Mouse (Mus musculus): Measurements from ENCODE around the gene Inpp5a.

Inpp5a gene

DNA sequence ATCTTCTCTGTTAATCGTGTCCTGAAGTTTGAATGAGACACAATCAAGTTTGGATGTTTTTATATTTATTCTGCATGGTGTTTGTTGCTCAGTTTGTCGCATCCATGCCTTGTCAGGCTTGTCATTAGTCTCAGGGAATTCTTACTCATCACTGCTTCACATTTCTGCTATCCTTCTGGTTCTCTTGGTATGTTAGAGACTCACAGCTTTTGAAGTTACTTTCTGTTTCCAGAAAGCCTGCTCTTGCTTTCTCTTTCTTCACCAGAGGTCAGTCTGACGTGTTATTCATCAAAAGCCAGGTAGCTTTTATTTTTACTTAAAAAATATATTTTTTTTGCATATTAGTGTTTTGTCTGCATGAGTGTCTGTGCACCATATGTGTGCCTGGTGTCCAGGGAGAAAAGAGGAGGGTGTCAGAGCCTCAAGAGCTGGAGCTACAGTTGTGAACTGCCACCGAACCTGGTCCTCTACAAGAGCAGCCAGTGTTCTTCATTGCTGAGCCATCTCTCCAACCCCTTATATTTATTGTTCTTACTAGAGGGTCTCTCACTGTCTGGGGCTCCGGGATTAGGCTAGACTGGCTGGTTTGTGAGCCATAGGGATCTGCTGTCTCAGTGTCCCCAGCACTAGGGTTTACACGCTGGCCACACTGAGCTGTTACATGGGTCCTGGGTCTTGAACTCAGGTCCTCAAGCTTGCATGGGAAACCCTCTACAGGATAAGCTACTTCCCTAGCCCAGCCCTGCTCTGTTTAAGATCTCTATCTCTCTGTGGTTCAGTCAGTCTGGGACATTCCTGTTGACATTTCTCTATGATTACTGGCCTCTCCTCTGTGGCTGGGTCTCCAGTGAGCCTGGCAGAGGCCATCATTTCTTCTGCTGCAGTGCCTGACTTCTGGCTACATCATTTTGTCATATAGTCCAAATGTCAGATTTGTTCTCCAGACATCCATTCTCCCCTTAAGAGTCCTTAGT is 51.3 kb downstream of the Inpp5a start:
- no peak for DNase-seq (ENCODE audit: extremely low spot score, low spot score)

DNA sequence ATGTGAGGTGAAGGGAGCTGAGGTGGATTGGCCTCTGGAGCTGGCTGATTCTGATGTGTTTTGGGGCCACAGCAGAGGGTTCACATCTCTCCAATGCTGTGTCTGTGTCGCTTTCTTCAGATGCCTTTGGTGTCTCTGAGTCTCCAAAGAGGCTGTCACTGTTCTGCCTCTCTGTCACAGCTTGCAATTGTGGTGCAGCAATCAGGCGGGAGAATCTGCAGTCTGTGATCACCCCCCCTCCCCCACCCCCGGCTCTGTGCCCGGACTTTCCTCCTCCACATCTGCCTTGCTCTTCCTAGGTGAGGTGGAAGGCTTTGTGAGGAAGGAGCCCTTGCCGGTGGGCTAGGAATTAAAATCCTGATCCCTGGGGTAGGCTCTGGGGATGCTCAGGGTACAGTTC is 52.1 kb downstream of the Inpp5a start:
- DNase-seq (ENCODE audit: extremely low spot score, low spot score) = no peak

DNA sequence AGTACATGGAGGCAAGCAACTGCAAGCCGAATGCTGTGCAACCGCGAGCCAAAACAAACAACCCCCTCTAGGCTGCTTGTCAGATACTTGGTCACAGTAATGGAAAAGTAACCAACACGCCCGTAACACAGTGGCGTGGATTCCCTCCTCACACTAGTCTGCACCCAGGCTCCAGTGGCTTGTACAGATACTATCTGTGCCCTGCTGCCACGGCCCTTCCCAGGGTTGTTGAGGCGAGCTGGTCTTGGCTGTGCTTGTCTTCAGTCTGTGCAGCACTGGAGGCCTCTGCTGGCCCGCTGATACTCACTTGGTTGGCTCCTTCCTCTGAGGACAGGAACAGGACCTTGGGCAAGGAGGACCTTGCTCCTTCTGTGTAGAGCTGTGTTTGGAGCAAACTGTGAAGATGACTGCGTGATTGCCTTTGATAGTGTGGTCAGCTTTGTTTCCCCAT is 52.9 kb downstream of the Inpp5a start:
- no peak for DNase-seq (ENCODE audit: extremely low spot score, low spot score)

DNA sequence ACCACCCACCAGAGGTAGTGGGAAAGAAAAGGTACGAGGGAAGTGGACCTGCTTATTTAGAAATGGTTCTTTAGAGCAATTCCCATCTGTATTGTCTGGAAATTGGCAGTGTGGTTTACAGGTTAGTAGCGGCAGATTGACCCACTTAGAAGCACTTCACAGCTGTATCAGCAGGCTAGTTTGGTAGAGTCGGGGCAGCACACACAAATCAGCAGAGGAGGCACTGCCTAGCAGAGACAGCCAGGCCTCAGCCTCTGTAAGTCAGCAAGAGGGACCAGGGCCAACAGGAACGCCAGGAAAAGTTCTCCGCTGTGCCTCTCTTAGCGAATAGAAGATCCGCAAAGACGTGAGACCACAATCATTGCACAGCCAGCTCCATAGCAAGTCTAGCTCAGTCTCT is 56.7 kb downstream of the Inpp5a start:
- no peak for DNase-seq (ENCODE audit: extremely low spot score, low spot score)

DNA sequence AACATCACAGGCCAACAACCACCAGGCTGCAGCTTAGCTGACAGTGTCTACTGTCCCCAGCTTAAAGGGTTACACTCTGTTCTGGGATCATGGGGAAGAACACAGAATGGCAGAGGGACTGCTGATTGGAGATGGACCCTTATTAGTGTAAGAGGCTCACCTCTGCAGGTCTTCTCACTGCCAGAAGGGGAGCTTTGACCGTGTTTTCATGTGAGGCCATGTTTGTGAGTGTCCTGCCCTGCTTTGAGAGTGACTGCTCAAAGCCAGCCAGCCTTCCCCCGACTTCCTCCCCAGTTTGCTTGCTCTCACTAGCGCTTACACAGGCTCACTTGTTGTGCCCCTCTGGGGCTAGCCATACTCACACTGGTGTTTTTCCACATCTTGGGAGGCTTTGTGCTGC is 58.5 kb downstream of the Inpp5a start:
- DNase-seq (ENCODE audit: extremely low spot score, low spot score) = no peak

DNA sequence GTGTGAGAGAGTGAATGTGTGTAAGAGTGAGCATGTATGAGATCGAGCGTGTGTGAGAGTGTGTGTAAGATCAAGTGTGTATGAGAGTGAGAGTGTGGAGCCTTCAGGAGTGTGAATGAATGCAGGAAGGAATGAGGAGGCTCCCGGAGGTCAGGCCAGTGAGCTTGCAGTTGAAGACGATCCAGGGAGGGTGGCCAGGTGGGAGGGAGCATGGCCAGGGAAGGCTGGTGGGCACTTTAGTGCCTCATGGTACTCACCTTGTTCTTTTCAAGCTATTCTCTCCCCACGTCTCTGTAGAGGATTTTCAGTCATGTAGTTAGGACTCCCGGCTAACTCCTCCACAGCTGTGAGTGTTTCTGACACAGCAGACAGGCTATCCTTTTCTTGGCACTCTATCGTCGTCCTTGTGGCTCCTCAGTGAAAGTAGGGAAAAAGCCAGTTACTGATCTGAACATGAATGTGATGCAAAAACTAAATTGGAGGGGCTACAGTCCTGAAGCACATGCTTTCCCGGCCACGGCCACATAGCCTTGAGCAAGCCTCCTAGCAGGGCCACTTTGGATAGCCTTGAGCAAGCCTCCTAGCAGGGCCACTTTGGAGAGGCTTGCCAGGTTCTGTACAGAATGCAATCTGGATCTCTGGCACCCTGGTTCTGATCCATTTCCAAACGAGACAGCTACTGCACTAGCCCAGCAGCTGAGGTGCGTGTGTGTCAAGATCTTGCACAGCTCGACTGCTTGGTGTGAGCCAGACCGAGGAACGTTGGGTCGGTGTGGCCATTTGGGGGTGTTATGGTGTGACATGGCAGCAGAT is 61.5 kb downstream of the Inpp5a start:
- DNase-seq (ENCODE audit: extremely low spot score, low spot score) = no peak

DNA sequence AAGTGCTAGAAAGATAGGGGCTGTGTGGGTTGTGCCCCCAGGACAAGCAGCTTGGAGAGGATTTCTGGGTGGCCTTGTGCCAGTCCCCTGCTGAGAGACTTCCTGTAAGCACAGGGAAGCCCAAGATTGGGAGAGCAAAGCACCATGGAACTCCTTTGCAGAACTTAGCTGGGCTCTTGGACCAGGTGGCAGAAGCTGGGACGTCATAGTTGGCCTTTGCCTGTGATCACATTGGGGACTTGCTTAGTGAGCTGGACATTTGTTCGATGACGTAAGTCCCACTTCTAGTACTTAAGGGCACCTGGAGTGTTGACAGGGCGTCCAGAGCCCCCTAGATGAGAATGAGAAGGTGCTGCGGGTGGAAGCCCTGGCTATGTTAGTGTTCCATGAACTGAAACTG is 62.8 kb downstream of the Inpp5a start:
- no peak for DNase-seq (ENCODE audit: extremely low spot score, low spot score)

DNA sequence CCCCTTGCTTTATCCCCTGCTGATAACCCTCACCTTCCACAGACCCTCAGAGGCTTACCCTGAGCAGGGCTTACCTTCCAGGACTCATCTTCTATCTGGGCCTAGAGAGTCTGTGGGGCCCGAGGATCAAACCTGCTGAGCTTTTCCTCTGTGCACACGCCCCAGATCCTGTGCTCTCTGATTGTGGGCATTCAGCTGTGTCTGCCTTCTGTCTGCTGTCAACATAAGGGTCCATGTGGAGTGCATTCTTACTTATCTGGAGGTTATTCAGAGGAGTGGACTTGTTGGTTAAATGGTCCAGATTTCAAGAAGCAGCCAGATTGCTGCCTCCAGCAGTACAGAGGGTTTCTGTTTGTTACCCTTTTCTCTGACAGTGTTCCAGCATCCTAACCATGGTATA is 63.3 kb downstream of the Inpp5a start:
- DNase-seq (ENCODE audit: extremely low spot score, low spot score) = no peak

DNA sequence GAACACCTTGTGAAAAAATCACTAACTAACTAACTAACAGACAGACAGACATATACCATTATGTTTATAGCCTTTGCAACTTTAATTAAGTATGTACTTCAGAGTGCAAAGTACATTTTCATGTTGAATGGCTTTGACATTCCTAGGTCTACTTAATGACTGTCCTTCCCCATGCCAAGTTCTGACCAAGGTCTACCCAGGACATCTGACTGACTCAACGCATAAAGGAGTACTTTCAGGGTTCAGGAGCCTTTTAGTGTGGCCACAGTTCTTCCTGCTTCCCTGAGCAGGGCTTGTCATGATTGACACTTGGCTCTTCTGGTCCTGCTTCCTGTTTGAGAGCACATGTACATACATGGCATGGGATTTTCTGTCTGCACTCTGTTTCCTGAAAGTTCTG is 64.3 kb downstream of the Inpp5a start:
- DNase-seq (ENCODE audit: extremely low spot score, low spot score) = no peak

DNA sequence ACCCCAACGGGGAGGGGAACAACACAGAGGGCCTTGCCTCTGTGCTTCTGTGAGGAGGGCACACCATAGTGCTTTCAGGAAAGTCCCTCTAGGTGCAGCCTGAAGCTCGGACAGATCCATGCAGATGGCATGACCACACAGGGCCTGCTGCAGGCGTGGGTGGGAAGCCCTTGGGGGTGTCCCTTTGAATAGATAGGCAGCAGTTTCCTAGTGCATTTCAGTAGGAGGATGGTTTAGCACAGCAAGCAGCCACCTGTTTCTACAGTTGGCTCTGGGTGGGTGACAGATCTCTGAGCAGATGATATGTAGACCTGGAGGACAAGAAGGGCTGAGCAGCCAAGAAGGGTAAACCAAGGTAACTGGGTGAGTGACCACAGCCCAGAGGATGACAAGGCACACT is 65.4 kb downstream of the Inpp5a start:
- no peak for DNase-seq (ENCODE audit: extremely low spot score, low spot score)

DNA sequence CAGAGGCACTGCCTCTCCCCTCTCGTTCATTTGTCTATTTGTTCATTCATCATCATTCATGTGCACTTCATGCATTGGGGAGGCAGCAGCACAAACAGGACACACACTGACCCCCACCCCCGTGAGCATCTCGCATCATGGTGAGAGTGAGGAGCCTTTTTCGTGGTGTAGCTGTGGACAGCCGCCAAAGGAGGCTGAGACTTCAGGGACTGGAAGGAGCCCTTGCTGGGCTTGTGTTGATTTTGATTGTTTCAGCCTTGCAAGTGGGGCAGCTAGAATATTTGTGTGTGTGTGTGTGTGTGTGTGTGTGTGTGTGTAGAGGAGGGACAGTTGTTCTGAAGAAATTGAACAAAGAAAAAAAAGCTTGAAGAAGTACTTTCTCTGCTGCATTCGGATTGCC is 67.8 kb downstream of the Inpp5a start:
- no peak for DNase-seq (ENCODE audit: extremely low spot score, low spot score)

DNA sequence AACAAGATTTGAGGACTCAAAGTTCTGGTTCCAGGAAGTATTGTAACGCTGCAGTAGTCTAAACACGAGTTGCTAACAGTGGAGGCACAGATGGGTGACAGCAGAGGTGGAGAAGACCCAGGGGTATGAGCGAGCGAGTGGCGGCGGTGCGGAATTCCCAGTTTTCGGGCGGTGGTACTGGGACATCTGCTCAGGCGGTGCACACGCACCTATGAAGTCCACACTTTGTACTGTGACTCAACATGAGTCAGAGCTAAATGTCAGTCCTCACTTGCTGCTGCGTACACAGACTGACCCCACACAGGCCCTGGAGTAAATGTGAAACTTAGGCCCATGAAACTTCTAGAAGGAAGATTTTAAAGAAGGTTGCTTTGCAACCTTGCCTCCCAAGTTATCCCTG is 72.4 kb downstream of the Inpp5a start:
- no peak for DNase-seq (ENCODE audit: extremely low spot score, low spot score)

DNA sequence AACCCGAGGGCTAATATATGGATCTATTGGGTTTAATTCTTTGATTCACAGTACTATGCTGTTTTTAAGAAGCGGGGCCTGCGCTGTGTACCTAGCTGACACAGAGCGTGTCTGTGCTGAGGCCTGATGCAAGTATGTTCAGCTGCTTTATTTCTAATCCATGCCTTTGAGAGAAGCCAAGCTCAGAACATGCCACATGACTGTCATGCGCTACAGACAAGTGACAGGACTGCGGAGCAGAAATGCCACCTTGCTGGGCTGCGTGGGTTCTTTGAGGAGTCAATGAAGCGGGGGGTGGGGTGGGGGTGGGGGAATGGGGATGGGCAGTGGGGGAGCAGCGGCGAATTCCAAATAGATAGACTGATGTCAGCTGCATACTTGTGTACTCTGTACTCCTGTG is 73.2 kb downstream of the Inpp5a start:
- no peak for DNase-seq (ENCODE audit: extremely low spot score, low spot score)

DNA sequence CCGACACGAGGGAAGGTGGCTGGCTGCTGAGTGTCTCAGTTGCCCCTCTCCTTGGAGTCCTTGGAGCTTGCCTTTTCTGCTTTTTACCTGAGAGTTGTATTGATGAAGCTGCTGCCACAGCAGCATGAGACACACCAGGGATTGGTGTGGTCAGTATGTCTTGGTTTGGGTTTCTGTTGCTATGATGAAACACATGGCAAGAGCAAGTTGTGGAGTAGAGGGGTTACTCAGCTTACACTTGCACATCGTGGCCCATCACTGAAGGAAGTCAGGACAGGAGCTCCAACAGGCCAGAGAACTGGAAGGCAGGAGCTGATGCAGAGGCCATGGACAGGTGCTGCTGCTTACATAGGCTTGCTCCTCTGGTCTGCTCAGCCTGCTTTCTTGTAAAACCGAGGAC is 76.6 kb downstream of the Inpp5a start:
- no peak for DNase-seq (ENCODE audit: extremely low spot score, low spot score)

DNA sequence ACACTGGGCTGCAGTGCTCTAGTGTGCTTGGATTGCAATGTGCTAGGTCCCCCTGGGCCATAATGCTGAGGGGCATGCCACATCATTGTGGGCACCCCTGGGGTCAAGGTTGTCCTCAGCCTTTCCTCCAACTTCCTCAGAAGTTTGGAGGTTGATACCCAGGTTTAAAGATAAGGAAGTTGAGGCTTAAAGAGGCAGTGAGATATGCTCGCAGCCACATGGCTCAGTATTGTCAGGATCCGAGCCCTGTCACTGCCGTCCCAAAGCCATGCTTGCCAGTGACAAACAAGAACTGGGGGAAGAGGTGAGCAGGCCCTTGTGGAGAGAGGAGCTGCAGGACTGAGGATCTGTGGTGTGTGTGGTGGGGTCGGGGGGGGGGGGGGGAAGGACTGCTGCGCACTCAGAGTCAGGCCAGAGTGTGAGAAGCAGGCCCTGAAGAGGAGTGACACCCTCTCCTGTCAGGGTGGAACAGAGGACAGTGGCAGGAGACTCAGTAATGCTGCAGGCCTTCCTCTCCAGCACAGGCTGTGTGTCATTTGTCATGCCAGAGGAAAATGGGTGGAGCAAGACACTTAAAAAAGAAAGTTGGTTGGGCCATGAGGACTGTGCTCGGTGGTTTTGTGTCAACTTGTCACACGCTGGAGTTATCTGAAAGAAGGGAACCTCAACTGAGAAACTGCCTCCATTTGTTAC is 77.7 kb downstream of the Inpp5a start:
- DNase-seq (ENCODE audit: extremely low spot score, low spot score) = no peak

DNA sequence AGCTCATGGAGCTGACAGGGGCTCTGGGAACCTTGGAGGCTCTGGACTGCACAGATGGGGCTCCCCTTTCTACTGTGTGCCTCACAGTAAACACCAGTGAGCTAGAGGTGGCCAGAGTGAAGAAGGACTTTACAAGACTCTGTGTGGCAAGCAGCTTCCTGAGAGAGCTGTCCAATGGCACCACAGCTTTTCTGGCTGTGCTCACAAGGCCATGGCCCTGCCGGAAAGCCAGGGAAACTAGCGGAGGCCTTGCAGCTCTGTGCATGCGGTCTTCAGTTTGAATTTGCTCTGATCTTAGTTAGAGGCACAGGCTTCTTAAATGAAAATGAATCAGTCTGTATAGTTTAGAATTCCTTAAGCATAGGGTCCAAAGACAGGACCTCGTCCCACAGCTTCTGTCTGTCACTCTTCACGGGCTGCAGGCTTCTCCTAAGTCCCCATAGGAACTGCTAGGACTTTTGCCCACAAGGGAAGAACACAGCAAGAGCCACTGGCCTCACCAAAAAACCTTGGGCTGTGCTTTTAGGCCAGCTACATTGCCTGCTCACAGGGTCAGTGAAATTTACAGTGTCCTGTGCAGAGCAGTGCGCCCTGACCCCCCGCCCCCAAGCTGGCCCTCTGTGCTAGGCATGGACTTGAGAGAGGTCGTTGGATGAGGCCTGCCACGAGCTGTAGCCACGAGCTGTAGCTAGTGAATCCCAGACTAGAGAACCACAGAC is 78.4 kb downstream of the Inpp5a start:
- DNase-seq (ENCODE audit: extremely low spot score, low spot score) = no peak

DNA sequence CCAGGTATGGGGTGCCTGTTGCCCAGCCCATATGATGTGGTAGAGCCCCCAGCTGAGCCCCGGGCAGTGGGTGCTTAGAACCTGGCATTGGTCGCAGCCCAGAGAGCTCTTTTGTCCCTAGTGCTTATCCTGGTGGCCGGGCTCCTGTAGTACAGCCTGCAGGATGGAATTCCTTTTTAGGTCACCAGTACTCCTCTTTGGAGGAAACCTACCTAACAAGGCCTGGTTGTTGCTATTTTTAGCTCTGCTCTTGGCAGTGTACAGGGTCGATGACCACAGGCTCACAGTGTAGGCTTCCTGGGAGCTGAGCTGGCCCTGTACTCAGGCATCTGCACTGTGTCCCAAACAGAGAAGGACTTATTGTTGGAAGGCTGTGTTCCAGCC is 79.0 kb downstream of the Inpp5a start:
- DNase-seq (ENCODE audit: extremely low spot score, low spot score) = no peak

DNA sequence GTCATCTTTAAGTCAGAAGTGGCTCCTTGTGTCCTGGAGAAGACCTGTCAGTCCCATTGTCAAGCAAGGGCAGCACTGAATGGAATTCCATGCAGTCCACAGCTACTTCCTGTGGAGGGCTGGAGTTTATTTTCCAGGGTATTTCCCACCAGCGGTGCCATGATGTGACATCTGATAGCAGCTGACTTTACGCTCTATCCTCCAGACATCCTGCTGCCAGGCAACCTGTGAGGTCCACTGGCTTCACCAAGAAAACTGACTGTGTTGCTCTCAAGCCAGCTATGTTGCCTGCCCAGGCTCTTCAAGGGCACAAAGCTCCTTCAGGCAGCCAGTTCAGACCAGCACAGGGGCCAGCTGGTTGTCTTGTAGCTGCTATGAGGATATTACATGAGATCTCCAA is 79.5 kb downstream of the Inpp5a start:
- DNase-seq (ENCODE audit: extremely low spot score, low spot score) = no peak

DNA sequence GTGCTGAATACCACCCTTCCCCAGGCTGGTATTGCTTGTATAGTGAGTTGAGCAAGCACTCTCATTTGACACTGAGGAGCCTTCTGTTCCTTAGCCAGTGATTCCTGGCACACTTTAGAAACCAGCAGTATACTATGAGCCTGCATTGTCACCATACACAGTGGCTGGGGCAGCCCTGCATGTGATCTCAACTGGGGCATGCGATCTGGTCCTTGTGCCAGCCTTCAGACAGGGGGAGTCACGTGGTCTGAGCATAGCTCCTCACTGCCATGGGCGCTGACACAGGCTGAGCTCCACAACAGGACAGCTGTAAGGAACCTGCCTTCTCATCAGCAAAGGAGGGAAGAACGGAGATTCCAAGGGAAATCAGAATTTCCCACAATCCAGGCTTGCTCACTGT is 80.5 kb downstream of the Inpp5a start:
- no peak for DNase-seq (ENCODE audit: extremely low spot score, low spot score)

DNA sequence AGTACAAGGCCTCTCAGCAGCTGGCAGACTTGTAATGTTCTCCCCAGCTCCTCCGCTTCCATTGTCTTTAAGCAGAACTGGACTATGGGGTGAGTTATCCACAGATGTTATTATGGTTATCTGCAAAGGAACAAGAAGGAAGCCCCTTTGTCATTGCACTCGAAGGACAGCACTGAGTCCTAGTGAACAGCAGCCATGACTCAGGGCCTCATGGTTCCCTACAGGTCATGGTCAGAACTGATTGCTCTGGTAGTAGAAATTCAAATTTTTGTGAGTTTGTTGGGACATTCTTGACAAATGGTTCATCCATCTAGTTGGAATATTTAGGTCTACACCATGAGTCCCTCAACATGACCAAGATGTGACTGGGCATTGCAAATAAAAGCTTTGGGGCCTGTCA is 81.6 kb downstream of the Inpp5a start:
- no peak for DNase-seq (ENCODE audit: extremely low spot score, low spot score)

DNA sequence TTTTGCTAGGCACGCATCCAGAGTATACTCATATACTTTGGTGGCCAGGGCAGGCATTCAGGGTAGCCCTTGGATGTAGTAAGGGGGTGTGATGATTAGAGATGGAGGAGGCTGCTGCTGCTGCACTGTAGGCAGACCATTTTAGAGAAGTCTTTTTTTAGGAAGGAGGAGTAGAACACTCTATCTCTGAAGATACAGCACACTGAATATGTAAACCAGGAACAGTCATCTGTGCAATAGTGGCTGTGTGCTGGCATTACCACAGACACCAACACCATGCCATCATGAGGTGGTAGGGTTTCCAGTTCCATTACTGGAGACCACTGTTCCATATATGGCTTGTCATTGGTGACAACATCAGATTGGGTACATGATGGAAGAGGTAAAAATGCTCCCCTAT is 83.1 kb downstream of the Inpp5a start:
- DNase-seq (ENCODE audit: extremely low spot score, low spot score) = no peak

All from neural tube, embryonic 10.5 days (tissue).